Mouse (Mus musculus) midbrain, postnatal 0 days (tissue): ENCODE measurements around the gene Smim8. TPM values are rescaled to one million over a fixed set of nuclear protein-coding genes. Genes with fewer than 3 reads are reported as not detected.
"Not testable (repeated sequence)": the region's sequence is repeated elsewhere in the genome, so short reads cannot be mapped to it uniquely, and the experiment has no call there.

Experiments used
- ATAC-seq: fragments of 200-750 bp; cut with Nextera tagmentation; 2 replicates; pipeline ENCODE4 v1.8.0; 2017; ENCODE audit warnings: moderate number of reproducible peaks, mild to moderate bottlenecking, moderate TSS enrichment, moderate library complexity; ENCODE audit not compliant: low FRiP score
- DNase-seq: peaks from one replicate; pipeline ENCODE4 v3.0.0-alpha.2; 2015; ENCODE audit warnings: low spot score
- H3K27ac ChIP-seq: fragments of 300-500 bp; sonication (generic); 2 replicates; pipeline ENCODE4 v1.5.1; 2014; ENCODE audit warnings: low read depth, mild to moderate bottlenecking, low read length, mixed read lengths
- H3K27me3 ChIP-seq: fragments of 300-500 bp; sonication (generic); 2 replicates; pipeline ENCODE4 v1.6.1; 2014; ENCODE audit warnings: low read length, control low read depth, mixed read lengths; ENCODE audit not compliant: insufficient read depth
- H3K36me3 ChIP-seq: fragments of 300-500 bp; sonication (generic); 2 replicates; pipeline ENCODE4 v1.6.1; 2014; ENCODE audit warnings: low read length, control low read depth, mixed read lengths; ENCODE audit not compliant: insufficient read depth
- H3K4me1 ChIP-seq: fragments of 300-500 bp; sonication (generic); 2 replicates; pipeline ENCODE4 v1.6.1; 2014; ENCODE audit warnings: mild to moderate bottlenecking, control low read depth, antibody characterized with exemption, low read length, mixed read lengths; ENCODE audit not compliant: insufficient read depth
- H3K4me2 ChIP-seq: fragments of 300-500 bp; sonication (generic); 2 replicates; pipeline ENCODE4 v1.6.1; 2014; ENCODE audit warnings: low read depth, mild to moderate bottlenecking, low read length, mixed read lengths; ENCODE audit not compliant: poor library complexity, severe bottlenecking
- H3K4me3 ChIP-seq: fragments of 300-500 bp; sonication (generic); 2 replicates; pipeline ENCODE4 v1.5.1; 2014; ENCODE audit warnings: low read depth, mild to moderate bottlenecking, low read length, moderate library complexity
- H3K9ac ChIP-seq: fragments of 300-500 bp; sonication (generic); replicated peaks from 2 replicates; pipeline ENCODE4 v1.6.1; 2014; ENCODE audit warnings: mild to moderate bottlenecking, low read length, moderate library complexity, mixed read lengths; ENCODE audit not compliant: poor library complexity, severe bottlenecking
- H3K9me3 ChIP-seq: fragments of 300-500 bp; sonication (generic); 2 replicates; pipeline ENCODE4 v1.6.1; 2016; ENCODE audit warnings: low read length, control low read depth
- CTCF ChIP-seq: IDR thresholded peaks from 2 replicates; pipeline ENCODE4 v1.5.1; 2016; ENCODE audit warnings: antibody characterized with exemption, mild to moderate bottlenecking
- WGBS: fragments of 180-500 bp; shearing (Covaris S2); extraction: QIAGEN DNeasy Blood & Tissue Kit; methylation state at CpG from one replicate; pipeline ENCODE4 v1.1.7; 2014; 5-methylcytosine and 5-hydroxymethylcytosine counted together
- polyA plus RNA-seq: library from polyadenylated mRNA; unstranded; fragments of >200 nt; fragmentation: Nextera tagmentation; extraction: Ambion mirVana; gene quantifications from 2 replicates; pipeline ENCODE4 v1.2.1, GENCODE M21; 2015
- total RNA-seq: library from RNA; depleted of rRNA; stranded (reverse); fragments of >200 nt; gene quantifications from 2 replicates; pipeline ENCODE4 v1.2.3, GENCODE M21; 2014

Gene Smim8
- total and polyA plus RNA-seq, 2 experiments from 2014 or later, result 15.3 to 48.8 TPM

GRCm38 (mm10) chr4:34771652-34772371, 6.4 kb downstream of the Smim8 start:
- TF ChIP-seq CTCF, result no peak
- Histone ChIP-seq H3K4me2 (no peak overlapping the region), H3K4me1 (no peaks in the 10 kb centered on the region), H3K27ac (no peak overlapping the region), H3K27me3 (no peaks in the 10 kb centered on the region), H3K9me3 (no peaks in the 10 kb centered on the region), H3K9ac (no peak overlapping the region), H3K4me3 (no peak overlapping the region), H3K36me3 (no peaks in the 10 kb centered on the region; the same call in 1 of the 2 replicates)
- WGBS, result 3% methylated on average over 8 of the region's 8 CpGs
- ATAC-seq (no peak), DNase-seq (peak; percentile 36)

- no peaks in the 10 kb centered on the region for H3K36me3 ChIP-seq
- no peak within 1 kb of the TSS for H3K4me3 ChIP-seq
- DNase-seq (no peak), ATAC-seq (no peak)
- no peak within 1 kb of the TSS for H3K9ac ChIP-seq
- TF ChIP-seq CTCF, result no peak
- H3K4me2 ChIP-seq, result no peak within 1 kb of the TSS
- H3K9me3 ChIP-seq, result no peaks in the 10 kb centered on the region
- H3K27me3 ChIP-seq, result no peaks in the 10 kb centered on the region
- no peak within 1 kb of the TSS for H3K27ac ChIP-seq
- WGBS, result 87% methylated on average over 1 of the region's 1 CpGs
- no peaks in the 10 kb centered on the region for H3K4me1 ChIP-seq
These were observed 22.1 kb downstream of the Smim8 start, which contains the start of gene Gm136 for GRCm38 (mm10) chr4:34756163-34756562. Gene Gm136, minus strand, starts transcription at chr4:34756263.

- DNase-seq (peak; percentile 7), ATAC-seq (no peak)
- no peaks in the 10 kb centered on the region for H3K27me3 ChIP-seq
- no peak overlapping the region for H3K4me2 ChIP-seq
- no peak overlapping the region for H3K9ac ChIP-seq
- TF ChIP-seq CTCF, result no peak
- H3K9me3 ChIP-seq, result no peaks in the 10 kb centered on the region
- H3K27ac ChIP-seq, result no peak overlapping the region
- no peak overlapping the region for H3K4me3 ChIP-seq
- 39% methylated on average over 6 of the region's 6 CpGs for WGBS
- no peaks in the 10 kb centered on the region for H3K36me3 ChIP-seq
- no peaks in the 10 kb centered on the region for H3K4me1 ChIP-seq
These were observed 29.0 kb downstream of the Smim8 start for GRCm38 (mm10) chr4:34749236-34749635.

GRCm38 (mm10) chr4:34734461-34734860, 43.8 kb downstream of the Smim8 start:
- WGBS, result 73% methylated on average over 3 of the region's 3 CpGs
- H3K4me2 ChIP-seq, result no peak overlapping the region
- H3K27me3 ChIP-seq, result no peaks in the 10 kb centered on the region
- no peak for DNase-seq
- TF ChIP-seq CTCF, result no peak
- H3K4me1 ChIP-seq, result no peaks in the 10 kb centered on the region; the same call in 1 of the 2 replicates
- ATAC-seq, result no peak
- H3K4me3 ChIP-seq, result no peak overlapping the region
- H3K9ac ChIP-seq, result no peak overlapping the region
- H3K9me3 ChIP-seq, result no peaks in the 10 kb centered on the region
- H3K27ac ChIP-seq, result no peak overlapping the region
- no peaks in the 10 kb centered on the region for H3K36me3 ChIP-seq

GRCm38 (mm10) chr4:34733415-34733814, 44.8 kb downstream of the Smim8 start:
- 37% methylated on average over 2 of the region's 2 CpGs for WGBS
- H3K4me3 ChIP-seq, H3K4me2 ChIP-seq, ATAC-seq, DNase-seq, H3K9me3 ChIP-seq, H3K4me1 ChIP-seq, H3K27ac ChIP-seq, H3K36me3 ChIP-seq, H3K9ac ChIP-seq, H3K27me3 ChIP-seq: not testable (repeated sequence)
- TF ChIP-seq CTCF, result peak; percentile 42

GRCm38 (mm10) chr4:34729851-34730341, 48.3 kb downstream of the Smim8 start, which contains the start of gene Cfap206:
Gene Cfap206, minus strand, starts transcription at chr4:34730206.
- H3K27ac ChIP-seq, result no peak within 1 kb of the TSS
- H3K4me3 ChIP-seq, result peak within 1 kb of the TSS; percentile 52
- TF ChIP-seq CTCF, result no peak
- no peaks in the 10 kb centered on the region for H3K9me3 ChIP-seq
- no peaks in the 10 kb centered on the region; the same call in 1 of the 2 replicates for H3K4me1 ChIP-seq
- no peaks in the 10 kb centered on the region for H3K36me3 ChIP-seq
- DNase-seq (peak; percentile 60), ATAC-seq (peak; percentile 77)
- H3K9ac ChIP-seq, result peak within 1 kb of the TSS; percentile 44
- H3K27me3 ChIP-seq, result no peaks in the 10 kb centered on the region
- H3K4me2 ChIP-seq, result peak within 1 kb of the TSS; percentile 91
- under 1% methylated on average over 38 of the region's 38 CpGs for WGBS

- H3K4me2 ChIP-seq, H3K4me1 ChIP-seq, H3K27ac ChIP-seq, H3K4me3 ChIP-seq, H3K36me3 ChIP-seq, DNase-seq, H3K9me3 ChIP-seq, ATAC-seq, H3K9ac ChIP-seq, H3K27me3 ChIP-seq: not testable (repeated sequence)
- WGBS, result 95% methylated on average over 3 of the region's 3 CpGs
These were observed 52.5 kb downstream of the Smim8 start for GRCm38 (mm10) chr4:34725710-34726109.
